Mouse (Mus musculus) liver, adult 2 months (tissue): Measurements from ENCODE around the gene Slc9a9.

Experiments
- CTCF ChIP-seq: fragments of 200-500 bp; IDR thresholded peaks from 2 replicates; pipeline ENCODE4 v1.5.1; 2011; ENCODE audit warnings: low read depth, low read length, control low read depth
- POLR2A ChIP-seq: fragments of 200-500 bp; IDR thresholded peaks from 2 replicates; pipeline ENCODE4 v1.6.1; 2011; ENCODE audit warnings: low read length, control low read depth; ENCODE audit not compliant: insufficient read depth; ENCODE audit errors: extremely low read depth

- TF ChIP-seq POLR2A (no peak), CTCF (no peak)
Observed at GRCm38 (mm10) chr9:95042420-95042819, 372.7 kb downstream of the Slc9a9 start.
